Comparison of ENCODE assay signal across 16 mouse cellular contexts in genomic region chr1:153031345-153031744, GRCm38 (mm10).
DNase-seq lines count a peak whose midpoint lies in the region; ATAC-seq lines count a peak whose summit lies in the region.
"Had no signal": no experiment of that assay in that cellular context is flagged by ENCODE, and none has a peak within 500 bp of the region (broad histone marks: within the 10 kb centered on the region; RNA-seq: fewer than 3 reads in every experiment).

No protein-coding gene starts in this region.

- H3K36me3 ChIP-seq in midbrain, embryonic 15.5 days (replicated peaks), result no peaks in the 10 kb centered on the region
- no peaks in the 10 kb centered on the region for H3K36me3 ChIP-seq in midbrain, embryonic 10.5 days
- H3K36me3 ChIP-seq in embryonic facial prominence, embryonic 10.5 days (replicated peaks), result no peaks in the 10 kb centered on the region
- H3K36me3 ChIP-seq in hindbrain, embryonic 14.5 days (replicated peaks; ENCODE audit: control insufficient read depth, insufficient read depth), result no peaks in the 10 kb centered on the region
- H3K36me3 ChIP-seq in forebrain, embryonic 16.5 days (ENCODE audit: control insufficient read depth, insufficient read depth), result no peaks in the 10 kb centered on the region
- H3K36me3 ChIP-seq: limb, embryonic 15.5 days had no signal

- 0 out of 2 replicates have a peak overlapping the region, but pooled peaks have one; percentile 25 for H3K27ac ChIP-seq in midbrain, embryonic 15.5 days
- H3K27ac ChIP-seq in midbrain, embryonic 10.5 days (replicated peaks), result no peak overlapping the region
- peak overlapping the region; percentile 35 for H3K27ac ChIP-seq in embryonic facial prominence, embryonic 10.5 days (replicated peaks)
- H3K27ac ChIP-seq in hindbrain, embryonic 14.5 days, result no peak overlapping the region; the same call in 1 of the 2 replicates
- no peak overlapping the region for H3K27ac ChIP-seq in forebrain, embryonic 16.5 days (ENCODE audit: low read length)
- H3K27ac ChIP-seq: limb, embryonic 15.5 days had no signal

- H3K4me1 ChIP-seq in midbrain, embryonic 15.5 days, result peaks cover 28% of the 10 kb centered on the region
- peaks cover 52% of the 10 kb centered on the region for H3K4me1 ChIP-seq in midbrain, embryonic 10.5 days
- H3K4me1 ChIP-seq in embryonic facial prominence, embryonic 10.5 days, result peaks cover 43% of the 10 kb centered on the region
- peaks cover 39% of the 10 kb centered on the region for H3K4me1 ChIP-seq in hindbrain, embryonic 14.5 days (replicated peaks; ENCODE audit: control insufficient read depth, insufficient read depth, low read length)
- peaks cover 13% of the 10 kb centered on the region for H3K4me1 ChIP-seq in forebrain, embryonic 16.5 days (replicated peaks; ENCODE audit: control insufficient read depth, insufficient read depth, low read length)
- H3K4me1 ChIP-seq: megakaryocyte, embryonic 14.5 days had no signal

- no peak overlapping the region for H3K9ac ChIP-seq in midbrain, embryonic 15.5 days
- 0 out of 2 replicates have a peak overlapping the region, but pooled peaks have one; percentile 13 for H3K9ac ChIP-seq in hindbrain, embryonic 14.5 days
- no peak overlapping the region for H3K9ac ChIP-seq in forebrain, embryonic 16.5 days (replicated peaks; ENCODE audit: low read depth, low read length)
- H3K9ac ChIP-seq: limb, embryonic 15.5 days had no signal

- no peak for ATAC-seq in midbrain, embryonic 15.5 days (replicated peaks)
- ATAC-seq in hindbrain, embryonic 14.5 days (ENCODE audit: low FRiP score), result no peak
- no peak for ATAC-seq in forebrain, embryonic 16.5 days
- ATAC-seq: forebrain, embryonic 14.5 days had no signal

- H3K9me3 ChIP-seq in midbrain, embryonic 15.5 days, result no peaks in the 10 kb centered on the region
- no peaks in the 10 kb centered on the region for H3K9me3 ChIP-seq in midbrain, embryonic 10.5 days (replicated peaks)
- H3K9me3 ChIP-seq in embryonic facial prominence, embryonic 10.5 days, result no peaks in the 10 kb centered on the region
- H3K9me3 ChIP-seq in hindbrain, embryonic 14.5 days (ENCODE audit: control insufficient read depth, low read length), result no peaks in the 10 kb centered on the region
- no peaks in the 10 kb centered on the region for H3K9me3 ChIP-seq in forebrain, embryonic 16.5 days (ENCODE audit: control insufficient read depth, low read length)
- H3K9me3 ChIP-seq: limb, embryonic 15.5 days had no signal

- 68% methylated on average over 6 of the region's 6 CpGs for WGBS in midbrain, embryonic 15.5 days
- WGBS in midbrain, embryonic 10.5 days, result 79% methylated on average over 6 of the region's 6 CpGs
- 29% methylated on average over 6 of the region's 6 CpGs for WGBS in embryonic facial prominence, embryonic 10.5 days
- 46% methylated on average over 6 of the region's 6 CpGs for WGBS in hindbrain, embryonic 14.5 days
- 83% methylated on average over 6 of the region's 6 CpGs for WGBS in forebrain, embryonic 16.5 days

- no peaks in the 10 kb centered on the region for H3K27me3 ChIP-seq in midbrain, embryonic 15.5 days (replicated peaks)
- H3K27me3 ChIP-seq in midbrain, embryonic 10.5 days (ENCODE audit: low read depth, poor library complexity, severe bottlenecking), result no peaks in the 10 kb centered on the region
- H3K27me3 ChIP-seq in embryonic facial prominence, embryonic 10.5 days (replicated peaks; ENCODE audit: low read depth, poor library complexity, severe bottlenecking), result no peaks in the 10 kb centered on the region
- H3K27me3 ChIP-seq in hindbrain, embryonic 14.5 days (ENCODE audit: control insufficient read depth, insufficient read depth, low read length), result no peaks in the 10 kb centered on the region
- H3K27me3 ChIP-seq in forebrain, embryonic 16.5 days (replicated peaks; ENCODE audit: control insufficient read depth, insufficient read depth, low read length), result no peaks in the 10 kb centered on the region
- H3K27me3 ChIP-seq: limb, embryonic 15.5 days had no signal

- no peak overlapping the region for H3K4me2 ChIP-seq in midbrain, embryonic 15.5 days
- H3K4me2 ChIP-seq in hindbrain, embryonic 14.5 days (replicated peaks), result peak overlapping the region; percentile 23; the same call in 1 of the 2 replicates
- no peak overlapping the region for H3K4me2 ChIP-seq in forebrain, embryonic 16.5 days (ENCODE audit: low read length)
- H3K4me2 ChIP-seq: limb, embryonic 15.5 days had no signal

- H3K4me3 ChIP-seq in midbrain, embryonic 15.5 days, result no peak overlapping the region
- H3K4me3 ChIP-seq in midbrain, embryonic 10.5 days, result no peak overlapping the region
- H3K4me3 ChIP-seq in embryonic facial prominence, embryonic 10.5 days, result no peak overlapping the region; the same call in 1 of the 2 replicates
- no peak overlapping the region for H3K4me3 ChIP-seq in hindbrain, embryonic 14.5 days (replicated peaks; ENCODE audit: low read length)
- H3K4me3 ChIP-seq in forebrain, embryonic 16.5 days (replicated peaks; ENCODE audit: low read length), result no peak overlapping the region
- H3K4me3 ChIP-seq: limb, embryonic 15.5 days; megakaryocyte, embryonic 14.5 days had no signal

- DNase-seq in midbrain, embryonic 10.5 days (ENCODE audit: low spot score), result no peak
- DNase-seq in embryonic facial prominence, embryonic 10.5 days (ENCODE audit: low spot score), result peak; percentile 50
- no peak for DNase-seq in hindbrain, embryonic 14.5 days (ENCODE audit: low spot score)
- DNase-seq in layer of hippocampus, postnatal 14 days (ENCODE audit: low spot score in 2 of 2), result no peak
- DNase-seq in cerebellum, postnatal 4 days (ENCODE audit: low spot score in 2 of 2), result no peak
- DNase-seq: adrenal gland, adult 8-10 months; cerebellum, postnatal 14 days; heart, adult 18-20 months; kidney, adult 2 months; kidney, postnatal 25 days; lung, postnatal 10 days had no signal

Comparison
In these comparisons a context has a peak if more than half of its experiments do, and no peak if none do; other contexts are left out.
1. H3K27ac ChIP-seq: peak in midbrain, embryonic 15.5 days (single experiment) and embryonic facial prominence, embryonic 10.5 days (single experiment); none in midbrain, embryonic 10.5 days (single experiment), hindbrain, embryonic 14.5 days (single experiment) and forebrain, embryonic 16.5 days (single experiment).